Mouse (Mus musculus) hindbrain, embryonic 16.5 days (tissue): Measurements from ENCODE around the gene Nmt1. TPM values are rescaled to one million over a fixed set of nuclear protein-coding genes. Genes with fewer than 3 reads are reported as not detected.

Experiments
- ATAC-seq: fragments of 200-750 bp; cut with Nextera tagmentation; 2 replicates; pipeline ENCODE4 v1.8.0; 2017; ENCODE audit warnings: moderate TSS enrichment, moderate library complexity
- H3K27ac ChIP-seq: fragments of 300-500 bp; sonication (generic); 2 replicates; pipeline ENCODE4 v1.5.1; 2014; ENCODE audit warnings: low read depth, mild to moderate bottlenecking, control low read depth, low read length, moderate library complexity
- H3K27me3 ChIP-seq: fragments of 300-500 bp; sonication (generic); replicated peaks from 2 replicates; pipeline ENCODE4 v1.6.1; 2014; ENCODE audit warnings: low read length; ENCODE audit not compliant: control insufficient read depth, insufficient read depth
- H3K36me3 ChIP-seq: fragments of 300-500 bp; sonication (generic); 2 replicates; pipeline ENCODE4 v1.6.1; 2014; ENCODE audit warnings: mild to moderate bottlenecking, low read length, moderate library complexity, mixed read lengths; ENCODE audit not compliant: control insufficient read depth, insufficient read depth
- H3K4me1 ChIP-seq: fragments of 300-500 bp; sonication (generic); 2 replicates; pipeline ENCODE4 v1.6.1; 2014; ENCODE audit warnings: low read depth, low read length; ENCODE audit not compliant: control insufficient read depth, insufficient read depth
- H3K4me2 ChIP-seq: fragments of 300-500 bp; sonication (generic); 2 replicates; pipeline ENCODE4 v1.6.1; 2014; ENCODE audit warnings: mild to moderate bottlenecking, low read length, control low read depth, moderate library complexity
- H3K4me3 ChIP-seq: fragments of 300-500 bp; sonication (generic); 2 replicates; pipeline ENCODE4 v1.5.1; 2014; ENCODE audit warnings: mild to moderate bottlenecking, low read length, control low read depth, moderate library complexity
- H3K9ac ChIP-seq: fragments of 300-500 bp; sonication (generic); 2 replicates; pipeline ENCODE4 v1.6.1; 2014; ENCODE audit warnings: low read depth, mild to moderate bottlenecking, control low read depth, low read length, moderate library complexity
- H3K9me3 ChIP-seq: fragments of 300-500 bp; sonication (generic); 2 replicates; pipeline ENCODE4 v1.6.1; 2014; ENCODE audit warnings: mild to moderate bottlenecking, low read length, moderate library complexity; ENCODE audit not compliant: control insufficient read depth
- WGBS: fragments of 180-500 bp; shearing (Covaris S2); extraction: QIAGEN DNeasy Blood & Tissue Kit; methylation state at CpG from one replicate; pipeline ENCODE4 v1.1.7; 2014; 5-methylcytosine and 5-hydroxymethylcytosine counted together
- polyA plus RNA-seq: library from polyadenylated mRNA; unstranded; fragments of >200 nt; fragmentation: Nextera tagmentation; extraction: Ambion mirVana; gene quantifications from 2 replicates; pipeline ENCODE4 v1.2.1, GENCODE M21; 2015

Nmt1 gene
- polyA plus RNA-seq, 1 experiment from 2014 or later = 30.4 TPM

DNA sequence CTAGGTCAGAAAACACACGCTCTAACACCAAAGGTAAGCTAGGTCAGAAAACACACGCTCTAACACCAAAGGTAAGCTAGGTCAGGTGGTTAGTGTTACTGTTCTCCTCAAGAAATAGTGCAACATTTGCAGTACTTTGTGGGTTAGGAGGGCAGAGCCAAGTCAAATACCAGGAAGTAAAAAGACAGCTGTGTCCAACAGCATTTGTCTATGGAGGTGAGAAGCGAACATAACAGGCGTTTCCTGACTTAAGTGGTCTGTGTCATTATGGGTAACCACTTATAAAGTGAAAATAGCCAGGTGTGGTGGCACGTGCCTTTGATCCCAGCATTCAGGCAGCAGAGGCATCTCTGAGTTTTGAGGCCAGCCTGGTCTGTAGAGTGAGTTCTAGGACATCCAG lies 21.6 kb downstream of the Nmt1 start:
- H3K4me1 ChIP-seq = no peaks in the 10 kb centered on the region
- no peaks in the 10 kb centered on the region for H3K9me3 ChIP-seq
- H3K27ac ChIP-seq = no peak overlapping the region
- no peak for ATAC-seq
- no peak overlapping the region for H3K4me2 ChIP-seq
- 97% methylated on average over 5 of the region's 5 CpGs for WGBS
- H3K36me3 ChIP-seq = peaks cover 14% of the 10 kb centered on the region
- no peak overlapping the region for H3K4me3 ChIP-seq
- H3K9ac ChIP-seq = no peak overlapping the region
- no peaks in the 10 kb centered on the region for H3K27me3 ChIP-seq

DNA sequence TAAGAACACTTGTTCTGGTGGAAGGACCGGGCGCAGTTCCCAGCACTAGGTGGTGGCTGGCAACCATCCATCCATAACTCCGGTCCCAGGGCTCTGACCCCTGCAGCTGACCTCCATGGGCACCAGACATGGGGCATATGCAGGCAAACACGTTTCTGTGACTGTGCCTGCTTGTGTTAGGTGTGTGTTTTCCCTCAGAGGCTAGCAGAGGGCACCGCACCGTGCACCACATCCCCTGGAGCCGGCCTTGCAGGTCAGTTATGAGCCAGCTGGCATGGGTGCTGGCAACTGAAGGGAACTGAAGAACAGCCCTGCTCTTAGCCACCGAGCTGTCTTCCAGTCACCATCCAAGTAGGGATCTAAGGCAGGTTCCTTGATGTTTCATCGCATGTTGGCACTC lies 22.2 kb downstream of the Nmt1 start:
- Histone ChIP-seq H3K27ac (no peak overlapping the region), H3K4me1 (no peaks in the 10 kb centered on the region), H3K27me3 (no peaks in the 10 kb centered on the region), H3K36me3 (peaks cover 11% of the 10 kb centered on the region), H3K4me3 (no peak overlapping the region), H3K9ac (no peak overlapping the region), H3K9me3 (no peaks in the 10 kb centered on the region), H3K4me2 (no peak overlapping the region)
- no peak for ATAC-seq
- WGBS = 86% methylated on average over 9 of the region's 9 CpGs

DNA sequence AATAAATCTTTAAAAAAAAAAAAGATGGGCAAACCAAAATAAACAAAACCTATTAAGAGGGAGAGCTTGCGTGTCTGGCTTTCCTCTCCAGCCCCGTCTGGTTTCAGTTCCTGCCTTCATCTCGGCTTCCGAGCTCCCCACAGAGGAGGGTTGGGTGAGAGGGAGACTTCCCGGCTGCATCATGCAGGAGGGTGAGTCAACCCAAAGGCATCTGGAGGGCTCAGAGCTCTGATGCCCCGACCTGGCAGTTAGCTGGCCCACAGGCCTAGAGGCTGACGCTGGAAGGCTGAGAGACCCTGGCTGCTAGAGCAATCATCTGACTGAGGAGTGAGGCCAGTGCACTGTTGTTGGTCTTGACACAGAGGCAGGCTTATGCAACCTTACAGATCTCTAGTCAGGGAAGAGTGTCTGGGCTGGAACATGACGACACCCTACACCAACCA lies 23.3 kb downstream of the Nmt1 start:
- peaks cover 5% of the 10 kb centered on the region for H3K36me3 ChIP-seq
- no peaks in the 10 kb centered on the region for H3K27me3 ChIP-seq
- H3K4me1 ChIP-seq = no peaks in the 10 kb centered on the region
- no peak for ATAC-seq
- no peak overlapping the region for H3K4me2 ChIP-seq
- H3K9me3 ChIP-seq = no peaks in the 10 kb centered on the region
- no peak overlapping the region for H3K27ac ChIP-seq
- no peak overlapping the region for H3K4me3 ChIP-seq
- H3K9ac ChIP-seq = no peak overlapping the region
- WGBS = 83% methylated on average over 8 of the region's 8 CpGs

DNA sequence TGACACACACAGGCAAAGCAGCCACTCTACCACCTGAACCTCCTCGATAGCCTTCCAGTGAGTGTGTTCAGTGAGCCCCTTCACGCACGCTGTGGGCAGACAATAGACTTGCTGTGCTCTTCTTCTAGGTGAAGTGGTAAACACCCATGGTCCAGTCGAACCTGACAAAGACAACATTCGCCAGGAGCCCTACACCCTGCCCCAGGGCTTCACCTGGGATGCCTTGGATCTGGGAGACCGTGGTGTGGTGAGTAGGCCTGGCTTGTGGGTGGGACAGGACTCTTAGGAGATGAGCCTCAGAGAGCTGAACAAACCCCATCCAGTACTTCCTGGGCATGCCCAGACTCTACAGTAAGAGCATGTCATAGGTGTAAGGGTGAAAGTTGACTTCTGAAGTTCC lies 24.1 kb downstream of the Nmt1 start:
- peaks cover 3% of the 10 kb centered on the region; the same call in 1 of the 2 replicates for H3K36me3 ChIP-seq
- WGBS = 89% methylated on average over 6 of the region's 6 CpGs
- H3K9ac ChIP-seq = no peak overlapping the region
- H3K27me3 ChIP-seq = no peaks in the 10 kb centered on the region
- H3K9me3 ChIP-seq = no peaks in the 10 kb centered on the region
- no peaks in the 10 kb centered on the region for H3K4me1 ChIP-seq
- no peak overlapping the region for H3K27ac ChIP-seq
- no peak for ATAC-seq
- H3K4me3 ChIP-seq = no peak overlapping the region
- no peak overlapping the region for H3K4me2 ChIP-seq

DNA sequence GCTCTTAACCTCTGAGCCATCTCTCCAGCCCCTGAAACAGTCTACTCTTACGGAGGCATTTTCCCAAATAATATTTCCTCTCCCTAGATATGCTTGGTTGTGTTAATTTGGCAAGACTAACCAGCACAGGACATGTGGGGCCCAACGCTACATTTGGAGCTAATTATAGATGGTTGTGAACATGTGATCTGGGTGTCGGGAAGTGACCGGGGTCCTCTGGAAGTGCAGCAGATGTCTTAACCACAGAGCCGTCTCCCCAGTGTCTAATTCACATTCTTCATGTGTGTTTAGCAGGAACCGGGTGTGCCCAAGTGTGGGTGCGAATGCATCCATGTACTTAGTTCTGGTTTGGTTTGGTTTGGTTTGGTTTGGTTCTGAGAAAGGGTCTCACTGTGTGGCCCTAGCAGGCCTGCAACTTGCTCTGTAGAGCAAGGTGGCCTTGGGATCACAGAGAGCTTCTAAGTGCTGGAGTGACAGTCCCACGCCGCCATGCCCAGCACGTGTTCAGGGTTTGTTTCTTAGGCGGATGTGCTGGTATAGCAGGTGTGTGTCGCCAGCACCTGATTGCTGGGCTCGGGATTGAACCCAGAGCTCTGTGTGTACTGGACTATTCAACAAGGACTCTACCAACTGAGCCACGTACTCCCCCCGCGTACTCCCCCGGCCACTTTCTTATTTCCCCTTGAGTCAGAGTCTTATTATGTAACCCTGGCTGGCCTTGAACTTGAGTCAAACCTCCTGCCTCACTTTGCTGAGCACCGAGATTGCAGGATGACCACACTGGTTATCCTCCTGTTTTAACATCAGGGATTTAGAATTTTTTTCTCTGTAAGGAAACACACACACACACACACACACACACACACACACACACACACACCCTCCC lies 25.4 kb downstream of the Nmt1 start:
- Histone ChIP-seq H3K4me3 (no peak overlapping the region), H3K9me3 (no peaks in the 10 kb centered on the region), H3K36me3 (peaks cover 14% of the 10 kb centered on the region), H3K4me1 (no peaks in the 10 kb centered on the region), H3K27ac (no peak overlapping the region), H3K9ac (no peak overlapping the region), H3K4me2 (no peak overlapping the region), H3K27me3 (no peaks in the 10 kb centered on the region)
- ATAC-seq = no peak
- WGBS = 93% methylated on average over 18 of the region's 18 CpGs

DNA sequence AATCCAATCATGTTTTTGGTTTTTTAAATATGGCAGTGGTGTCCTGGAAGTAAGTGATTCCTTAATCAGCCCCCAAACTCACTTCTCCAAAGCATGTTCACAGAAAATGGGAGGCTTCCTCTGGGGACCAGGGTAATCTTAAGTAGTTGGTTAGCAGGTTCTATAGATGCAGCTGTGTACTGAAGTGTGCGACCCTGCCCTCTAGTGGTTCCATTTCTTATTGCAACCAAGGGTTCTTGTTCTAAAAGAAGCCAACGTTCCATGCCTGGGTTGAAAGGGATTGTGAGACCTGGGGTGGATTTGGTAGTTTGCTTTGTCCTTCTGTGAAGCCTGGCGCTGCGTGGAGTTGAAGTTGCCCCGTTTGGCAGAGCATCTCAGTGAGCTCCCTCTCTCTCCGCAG lies 26.8 kb downstream of the Nmt1 start:
- H3K9me3 ChIP-seq = no peaks in the 10 kb centered on the region
- no peaks in the 10 kb centered on the region for H3K4me1 ChIP-seq
- H3K27me3 ChIP-seq = no peaks in the 10 kb centered on the region
- 46% methylated on average over 6 of the region's 6 CpGs for WGBS
- ATAC-seq = no peak
- H3K9ac ChIP-seq = no peak overlapping the region
- H3K4me3 ChIP-seq = no peak overlapping the region
- no peak overlapping the region for H3K4me2 ChIP-seq
- H3K36me3 ChIP-seq = peaks cover 24% of the 10 kb centered on the region
- H3K27ac ChIP-seq = no peak overlapping the region

DNA sequence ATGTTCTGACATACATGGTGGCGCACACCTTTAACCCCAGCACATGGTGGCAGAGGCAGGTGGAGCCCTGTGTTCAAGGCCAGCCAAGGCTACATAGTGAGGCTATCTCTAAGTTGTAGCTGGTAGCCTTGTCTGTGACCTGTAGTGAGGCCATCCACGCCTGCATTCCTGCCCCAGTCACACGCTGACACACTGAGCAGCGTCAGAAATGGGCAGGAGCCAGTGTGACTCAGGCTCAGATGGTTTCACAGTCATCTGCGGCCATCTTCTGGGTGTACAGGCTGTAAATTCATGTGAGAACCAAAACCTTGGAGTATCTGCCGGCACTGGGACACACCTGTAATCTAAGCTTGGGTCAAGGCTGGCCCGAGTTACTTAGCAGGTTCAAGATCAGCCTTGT lies 28.6 kb downstream of the Nmt1 start:
- H3K36me3 ChIP-seq = peaks cover 34% of the 10 kb centered on the region
- H3K27ac ChIP-seq = no peak overlapping the region
- H3K9ac ChIP-seq = no peak overlapping the region
- no peaks in the 10 kb centered on the region for H3K4me1 ChIP-seq
- no peak for ATAC-seq
- no peaks in the 10 kb centered on the region for H3K27me3 ChIP-seq
- H3K4me2 ChIP-seq = no peak overlapping the region
- 97% methylated on average over 7 of the region's 7 CpGs for WGBS
- no peaks in the 10 kb centered on the region for H3K9me3 ChIP-seq
- H3K4me3 ChIP-seq = no peak overlapping the region

DNA sequence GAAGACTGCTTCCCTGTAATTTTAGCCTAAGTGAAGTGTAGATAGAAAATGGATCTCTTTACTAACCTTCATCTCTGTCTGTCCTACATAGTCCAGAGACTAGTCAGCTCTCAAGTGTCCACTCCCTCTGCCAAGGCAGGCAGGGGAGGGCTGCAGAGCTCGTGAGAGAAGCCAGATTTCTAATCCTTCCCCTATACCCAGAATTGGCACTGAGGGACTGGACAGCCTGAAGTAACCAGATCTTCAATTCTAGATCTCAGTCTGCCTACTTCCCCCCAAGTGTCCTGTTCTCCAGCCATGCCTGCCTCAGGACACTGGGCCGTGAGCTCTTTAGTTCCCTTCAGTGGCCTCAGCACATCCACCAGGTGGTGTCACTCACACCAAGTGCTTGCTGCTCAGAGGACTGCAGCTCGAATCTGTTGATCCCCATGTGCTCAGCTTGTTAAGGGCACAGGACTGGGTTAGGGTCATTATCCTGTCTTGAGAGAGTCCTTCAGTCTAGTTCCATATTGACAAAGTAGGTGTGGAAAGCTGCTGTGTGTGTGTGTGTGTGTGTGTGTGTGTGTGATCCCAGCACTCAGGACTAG lies 30.6 kb downstream of the Nmt1 start:
- Histone ChIP-seq H3K9ac (no peak overlapping the region), H3K27ac (no peak overlapping the region), H3K4me1 (no peaks in the 10 kb centered on the region), H3K4me2 (no peak overlapping the region), H3K27me3 (no peaks in the 10 kb centered on the region), H3K4me3 (no peak overlapping the region), H3K9me3 (no peaks in the 10 kb centered on the region), H3K36me3 (peaks cover 36% of the 10 kb centered on the region)
- 73% methylated on average over 3 of the region's 3 CpGs for WGBS
- ATAC-seq = no peak

DNA sequence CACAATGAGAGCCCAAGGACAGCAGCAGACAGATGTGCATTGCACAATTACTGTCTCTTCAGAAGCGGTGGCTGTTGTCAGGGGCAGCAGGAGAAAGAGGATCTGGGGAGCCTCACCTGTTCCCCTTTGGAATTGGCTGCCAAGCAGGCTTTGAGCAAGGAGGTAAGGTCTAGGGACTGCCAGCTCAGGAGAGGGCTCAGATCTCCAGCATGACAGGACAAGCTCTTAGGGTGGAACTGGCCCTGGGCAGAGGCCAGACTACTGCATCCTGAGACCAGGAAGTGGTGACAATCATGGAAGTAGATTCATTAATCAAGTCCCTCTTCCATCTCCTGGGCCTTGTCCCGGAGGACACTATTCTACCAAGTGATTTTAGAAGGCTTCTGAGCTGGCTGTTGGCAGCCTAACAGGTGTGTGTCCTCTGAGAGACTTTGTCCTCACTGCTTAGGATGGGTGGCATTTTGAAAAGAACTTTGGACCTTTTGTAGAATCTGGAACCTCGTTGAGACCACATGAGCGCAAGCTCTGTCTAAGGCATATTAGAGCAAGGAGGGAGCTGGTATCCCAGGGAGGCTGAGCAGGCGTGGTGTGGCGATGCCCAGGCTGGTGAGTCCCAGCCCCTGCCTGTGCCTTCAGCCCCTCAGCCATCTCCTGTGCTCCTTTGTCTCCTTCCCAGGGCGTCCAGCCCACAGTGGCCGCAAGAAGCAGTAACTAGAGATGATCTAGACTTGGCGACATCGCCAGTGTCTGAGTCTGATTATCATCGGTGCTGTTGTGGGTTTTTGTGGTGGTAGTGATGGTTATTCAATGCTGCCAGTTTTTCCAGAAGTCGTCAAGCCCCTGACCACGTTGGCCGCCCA lies 38.4 kb downstream of the Nmt1 start:
- 96% methylated on average over 14 of the region's 14 CpGs for WGBS
- H3K4me3 ChIP-seq = no peak overlapping the region
- no peak for ATAC-seq

More for the DNA sequence above, 38.4 kb downstream of the Nmt1 start:
- Histone ChIP-seq H3K27ac (no peak overlapping the region), H3K4me2 (no peak overlapping the region), H3K27me3 (no peaks in the 10 kb centered on the region), H3K4me1 (no peaks in the 10 kb centered on the region), H3K36me3 (peaks cover 37% of the 10 kb centered on the region), H3K9ac (no peak overlapping the region), H3K9me3 (no peaks in the 10 kb centered on the region)
